Mouse (Mus musculus) midbrain, embryonic 14.5 days (tissue): ENCODE measurements at regions not wholly inside any gene's neighbourhood (a gene's known extent, or its start where the extent isn't known, plus 50 kb on each side); places are given as distances from the start of the nearest gene placed in this dataset.

Experiments used
- ATAC-seq: fragments of 200-750 bp; cut with Nextera tagmentation; 2 replicates; pipeline ENCODE4 v1.8.0; 2017; ENCODE audit warnings: moderate number of reproducible peaks, moderate library complexity; ENCODE audit not compliant: low FRiP score, low TSS enrichment
- DNase-seq: peaks from one replicate; pipeline ENCODE4 v3.0.0-alpha.2; 2015
- H3K27ac ChIP-seq: fragments of 300-500 bp; sonication (generic); replicated peaks from 2 replicates; pipeline ENCODE4 v1.5.1; 2014; ENCODE audit warnings: mild to moderate bottlenecking, low read depth, low read length, moderate library complexity
- H3K27me3 ChIP-seq: fragments of 300-500 bp; sonication (generic); 2 replicates; pipeline ENCODE4 v1.6.1; 2014; ENCODE audit warnings: low read length, control low read depth, mixed read lengths; ENCODE audit not compliant: control insufficient read depth, insufficient read depth
- H3K36me3 ChIP-seq: fragments of 300-500 bp; sonication (generic); 2 replicates; pipeline ENCODE4 v1.6.1; 2014; ENCODE audit warnings: low read length, control low read depth; ENCODE audit not compliant: control insufficient read depth, insufficient read depth
- H3K4me1 ChIP-seq: fragments of 300-500 bp; sonication (generic); 2 replicates; pipeline ENCODE4 v1.6.1; 2014; ENCODE audit warnings: mild to moderate bottlenecking, antibody characterized with exemption, low read length, control low read depth; ENCODE audit not compliant: control insufficient read depth, insufficient read depth
- H3K4me2 ChIP-seq: fragments of 300-500 bp; sonication (generic); 2 replicates; pipeline ENCODE4 v1.6.1; 2014; ENCODE audit warnings: mild to moderate bottlenecking, low read length, moderate library complexity
- H3K4me3 ChIP-seq: fragments of 300-500 bp; sonication (generic); replicated peaks from 2 replicates; pipeline ENCODE4 v1.5.1; 2014; ENCODE audit warnings: low read depth, low read length
- H3K9ac ChIP-seq: fragments of 300-500 bp; sonication (generic); replicated peaks from 2 replicates; pipeline ENCODE4 v1.6.1; 2014; ENCODE audit warnings: mild to moderate bottlenecking, low read length, moderate library complexity
- H3K9me3 ChIP-seq: fragments of 300-500 bp; sonication (generic); 2 replicates; pipeline ENCODE4 v1.6.1; 2016; ENCODE audit warnings: low read length, control low read depth, mixed read lengths; ENCODE audit not compliant: control insufficient read depth
- WGBS: fragments of 180-500 bp; shearing (Covaris S2); extraction: QIAGEN DNeasy Blood & Tissue Kit; methylation state at CpG from one replicate; pipeline ENCODE4 v1.1.7; 2014; 5-methylcytosine and 5-hydroxymethylcytosine counted together

GRCm38 (mm10) chr3:104327034-104327729 is 107.0 kb upstream of the Magi3 start:
- H3K9ac ChIP-seq: no peak overlapping the region
- no peaks in the 10 kb centered on the region for H3K4me1 ChIP-seq
- ATAC-seq: no peak
- no peak for DNase-seq
- H3K4me3 ChIP-seq: no peak overlapping the region
- H3K4me2 ChIP-seq: no peak overlapping the region
- H3K36me3 ChIP-seq: no peaks in the 10 kb centered on the region
- WGBS: 93% methylated on average over 12 of the region's 12 CpGs
- no peaks in the 10 kb centered on the region for H3K27me3 ChIP-seq
- H3K9me3 ChIP-seq: no peaks in the 10 kb centered on the region
- H3K27ac ChIP-seq: no peak overlapping the region

GRCm38 (mm10) chr3:104322591-104322990 is 102.4 kb upstream of the Magi3 start:
- DNase-seq (no peak), ATAC-seq (no peak)
- H3K36me3 ChIP-seq: no peaks in the 10 kb centered on the region
- H3K27me3 ChIP-seq: no peaks in the 10 kb centered on the region
- no peak overlapping the region for H3K27ac ChIP-seq
- 77% methylated on average over 2 of the region's 2 CpGs for WGBS
- H3K9me3 ChIP-seq: no peaks in the 10 kb centered on the region
- no peak overlapping the region for H3K4me3 ChIP-seq
- no peak overlapping the region for H3K4me2 ChIP-seq
- peaks cover 5% of the 10 kb centered on the region; the same call in 1 of the 2 replicates for H3K4me1 ChIP-seq
- H3K9ac ChIP-seq: no peak overlapping the region

GRCm38 (mm10) chr3:104320404-104320803 is 100.2 kb upstream of the Magi3 start:
- Histone ChIP-seq H3K27me3 (no peaks in the 10 kb centered on the region), H3K27ac (no peak overlapping the region), H3K4me2 (no peak overlapping the region), H3K4me3 (no peak overlapping the region), H3K36me3 (no peaks in the 10 kb centered on the region), H3K4me1 (peaks cover 5% of the 10 kb centered on the region; the same call in 1 of the 2 replicates), H3K9me3 (no peaks in the 10 kb centered on the region), H3K9ac (no peak overlapping the region)
- ATAC-seq (no peak; the same call in 1 of the 2 replicates), DNase-seq (no peak)
- WGBS: 82% methylated on average over 4 of the region's 4 CpGs

GRCm38 (mm10) chr3:104319377-104319776 is 99.2 kb upstream of the Magi3 start:
- DNase-seq (peak; percentile 60), ATAC-seq (peak; percentile 50; the same call in 1 of the 2 replicates)

GRCm38 (mm10) chr3:104318911-104319310 is 98.7 kb upstream of the Magi3 start:
- 14% methylated on average over 8 of the region's 8 CpGs for WGBS
- Histone ChIP-seq H3K36me3 (no peaks in the 10 kb centered on the region), H3K9me3 (no peaks in the 10 kb centered on the region), H3K27me3 (no peaks in the 10 kb centered on the region), H3K4me2 (no peak overlapping the region), H3K27ac (no peak overlapping the region), H3K4me3 (no peak overlapping the region), H3K4me1 (peaks cover 5% of the 10 kb centered on the region; the same call in 1 of the 2 replicates), H3K9ac (no peak overlapping the region)
- ATAC-seq: no peak; the same call in 1 of the 2 replicates
- DNase-seq: peak; percentile 51

More at GRCm38 (mm10) chr3:104319377-104319776, 99.2 kb upstream of the Magi3 start:
- no peak overlapping the region for H3K4me3 ChIP-seq
- no peaks in the 10 kb centered on the region for H3K27me3 ChIP-seq
- WGBS: 18% methylated on average over 6 of the region's 6 CpGs
- no peak overlapping the region for H3K27ac ChIP-seq
- H3K4me2 ChIP-seq: no peak overlapping the region
- no peaks in the 10 kb centered on the region for H3K36me3 ChIP-seq
- no peaks in the 10 kb centered on the region for H3K9me3 ChIP-seq
- H3K4me1 ChIP-seq: peaks cover 5% of the 10 kb centered on the region; the same call in 1 of the 2 replicates
- no peak overlapping the region for H3K9ac ChIP-seq

GRCm38 (mm10) chr3:104317528-104317927 is 97.4 kb upstream of the Magi3 start:
- no peak for ATAC-seq

GRCm38 (mm10) chr3:104313063-104313462 is 92.9 kb upstream of the Magi3 start:
- no peak overlapping the region for H3K4me2 ChIP-seq
- WGBS: 82% methylated on average over 4 of the region's 4 CpGs
- ATAC-seq: no peak

More at GRCm38 (mm10) chr3:104317528-104317927, 97.4 kb upstream of the Magi3 start:
- WGBS: 76% methylated on average over 4 of the region's 4 CpGs
- Histone ChIP-seq H3K27ac (no peak overlapping the region), H3K9ac (no peak overlapping the region), H3K4me3 (no peak overlapping the region), H3K4me2 (no peak overlapping the region), H3K27me3 (no peaks in the 10 kb centered on the region), H3K36me3 (no peaks in the 10 kb centered on the region), H3K9me3 (no peaks in the 10 kb centered on the region), H3K4me1 (peaks cover 5% of the 10 kb centered on the region; the same call in 1 of the 2 replicates)
- DNase-seq: no peak

GRCm38 (mm10) chr3:104306961-104307360 is 86.8 kb upstream of the Magi3 start:
- H3K36me3 ChIP-seq: no peaks in the 10 kb centered on the region
- H3K27ac ChIP-seq: no peak overlapping the region
- ATAC-seq (no peak), DNase-seq (no peak)
- WGBS: 77% methylated on average over 1 of the region's 1 CpGs
- no peak overlapping the region for H3K9ac ChIP-seq
- H3K4me3 ChIP-seq: no peak overlapping the region
- H3K27me3 ChIP-seq: no peaks in the 10 kb centered on the region
- H3K4me2 ChIP-seq: no peak overlapping the region
- H3K4me1 ChIP-seq: peaks cover 4% of the 10 kb centered on the region
- H3K9me3 ChIP-seq: no peaks in the 10 kb centered on the region

More at GRCm38 (mm10) chr3:104313063-104313462, 92.9 kb upstream of the Magi3 start:
- Histone ChIP-seq H3K27me3 (no peaks in the 10 kb centered on the region), H3K27ac (no peak overlapping the region), H3K9me3 (no peaks in the 10 kb centered on the region), H3K36me3 (no peaks in the 10 kb centered on the region), H3K4me1 (no peaks in the 10 kb centered on the region), H3K9ac (no peak overlapping the region), H3K4me3 (no peak overlapping the region)
- DNase-seq: no peak
